Mouse (Mus musculus): ENCODE measurements around the gene Tmem222.
A peak's percentile ranks its signal among the peaks of the same experiment; 100 is the strongest.

Gene Tmem222

DNA sequence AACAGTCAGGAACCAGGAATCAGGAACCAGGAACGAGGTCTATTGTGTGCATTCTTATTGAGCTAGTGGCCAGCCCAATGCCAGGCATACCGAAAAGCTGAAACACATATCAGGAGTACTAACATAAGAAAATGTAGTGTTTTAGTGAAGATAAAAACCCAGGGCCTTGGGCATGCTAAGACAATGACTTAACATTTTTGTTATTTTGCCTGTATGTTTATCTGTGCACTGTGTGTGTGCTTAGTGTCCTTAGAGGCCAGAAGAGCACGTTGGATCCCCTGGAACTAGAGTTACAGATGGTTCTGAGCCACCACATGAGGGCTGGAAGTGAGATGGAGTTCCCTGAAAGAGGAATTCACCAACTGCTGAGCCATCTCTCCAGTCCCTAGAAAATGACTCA is 7.7 kb upstream of the Tmem222 start:
- DNase-seq (ENCODE audit: low spot score in 2 of 2), result no peak

DNA sequence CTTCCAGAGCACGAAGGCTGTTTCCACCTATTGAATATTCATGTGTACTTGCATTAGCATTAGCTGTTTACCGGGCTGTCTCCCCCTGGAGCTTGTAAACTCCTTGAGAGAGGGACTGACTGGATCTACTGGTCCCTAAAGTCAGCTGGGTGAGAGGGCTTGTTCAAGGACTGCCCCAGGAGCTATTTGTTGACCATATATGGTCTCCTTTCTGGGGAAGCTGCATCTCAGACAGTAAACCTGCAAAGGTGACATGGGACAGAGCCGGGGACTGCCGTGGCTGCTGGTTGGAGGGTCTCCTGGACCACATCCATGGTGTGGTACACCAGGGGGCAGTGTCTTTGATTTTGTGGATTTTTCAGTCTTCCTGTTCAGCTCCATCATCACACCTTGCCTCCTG is 5.1 kb upstream of the Tmem222 start:
- no peak for DNase-seq (ENCODE audit: low spot score in 2 of 2)

DNA sequence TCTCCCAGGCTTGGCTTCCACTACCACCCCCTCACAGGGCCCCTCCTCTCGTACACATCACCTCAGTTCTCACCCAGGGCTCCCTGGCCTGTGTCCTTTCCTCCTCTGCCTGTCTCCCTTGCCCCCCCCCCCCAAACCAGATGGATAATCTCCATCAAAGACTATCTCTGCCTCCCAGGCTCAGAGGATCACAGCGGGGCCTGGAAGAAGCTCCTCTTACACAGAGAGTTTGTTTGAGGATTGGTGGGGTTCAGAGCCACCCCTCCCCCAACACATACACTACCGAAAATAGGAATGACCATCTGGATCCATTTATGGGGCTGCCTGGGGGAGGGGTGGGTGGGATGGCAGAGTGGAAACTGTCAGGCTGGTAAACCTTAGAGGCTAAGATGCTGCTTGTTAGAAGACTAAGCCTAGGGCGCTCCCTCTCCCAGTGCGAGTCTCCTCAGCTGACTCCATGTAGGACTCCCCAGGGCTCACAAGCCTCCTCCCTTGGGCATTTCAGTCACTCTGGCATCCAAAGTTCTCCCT is 4.4 kb upstream of the Tmem222 start:
- DNase-seq (ENCODE audit: low spot score in 2 of 2), result no peak

GRCm38 (mm10) chr4:133281513-133281912 is 3.9 kb upstream of the Tmem222 start:
- DNase-seq (ENCODE audit: low spot score in 2 of 2), result no peak

GRCm38 (mm10) chr4:133278482-133278881 is 890 bp upstream of the Tmem222 start:
- no peak for DNase-seq (ENCODE audit: low spot score in 2 of 2)

- DNase-seq (ENCODE audit: low spot score in 2 of 2), result no peak
Observed at GRCm38 (mm10) chr4:133278067-133278466, 475 bp upstream of the Tmem222 start.

DNA sequence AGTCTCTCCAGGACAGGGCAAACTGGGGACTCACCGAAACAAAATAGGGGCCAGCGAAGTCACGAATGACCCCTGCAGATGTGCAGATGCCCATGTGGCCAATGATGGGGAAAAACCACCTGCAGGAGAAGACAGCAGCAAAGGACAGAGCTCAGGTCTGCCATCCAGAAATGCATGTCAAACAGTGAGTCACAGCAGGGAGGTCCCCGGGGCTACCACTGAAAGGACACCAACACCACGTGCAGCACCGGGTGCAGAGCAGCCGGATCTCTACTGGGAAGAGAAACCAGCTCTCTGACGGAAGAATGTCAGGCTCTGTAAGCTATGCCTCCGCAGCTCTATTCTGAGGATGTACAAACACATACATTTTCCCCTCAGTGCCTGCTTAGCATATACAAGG is 6.7 kb downstream of the Tmem222 start:
- no peak for DNase-seq (ENCODE audit: low spot score in 2 of 2)

- DNase-seq (ENCODE audit: low spot score in 2 of 2), result no peak
Observed at GRCm38 (mm10) chr4:133269596-133269995, 8.0 kb downstream of the Tmem222 start.

- no peak for DNase-seq (ENCODE audit: low spot score in 2 of 2)
Observed at GRCm38 (mm10) chr4:133268931-133269330, 8.7 kb downstream of the Tmem222 start.

DNA sequence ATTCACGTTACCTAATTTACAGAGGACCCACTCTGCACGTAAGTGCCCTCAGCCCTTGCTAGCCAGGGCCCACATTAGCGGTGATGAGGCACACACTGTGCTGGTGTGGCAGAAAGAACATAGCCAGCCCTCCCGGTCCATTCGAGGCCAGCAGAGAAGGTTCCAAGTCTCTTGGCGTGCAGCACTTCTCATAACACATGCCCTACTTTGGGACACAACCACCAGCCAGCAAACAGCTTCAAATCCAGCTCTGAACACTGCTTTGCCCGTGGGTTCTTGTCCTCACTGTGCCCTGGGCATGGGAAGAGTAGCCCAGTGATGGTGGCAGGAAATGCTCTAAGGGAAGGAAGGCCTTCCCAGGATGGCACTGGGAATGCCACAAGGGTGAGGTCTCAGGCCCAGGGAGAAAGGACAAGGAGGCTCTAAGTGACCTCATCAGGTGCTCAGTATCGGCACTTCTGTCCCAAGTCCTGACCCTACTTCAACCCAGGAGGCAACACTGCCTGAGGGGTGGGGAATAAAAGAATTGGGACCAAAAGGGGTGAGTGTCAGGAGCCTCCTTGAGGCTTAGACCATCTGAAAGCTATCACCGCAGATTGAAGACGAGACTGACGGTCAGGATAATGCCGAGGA is 11.2 kb downstream of the Tmem222 start:
- DNase-seq (ENCODE audit: low spot score in 2 of 2), result no peak

DNA sequence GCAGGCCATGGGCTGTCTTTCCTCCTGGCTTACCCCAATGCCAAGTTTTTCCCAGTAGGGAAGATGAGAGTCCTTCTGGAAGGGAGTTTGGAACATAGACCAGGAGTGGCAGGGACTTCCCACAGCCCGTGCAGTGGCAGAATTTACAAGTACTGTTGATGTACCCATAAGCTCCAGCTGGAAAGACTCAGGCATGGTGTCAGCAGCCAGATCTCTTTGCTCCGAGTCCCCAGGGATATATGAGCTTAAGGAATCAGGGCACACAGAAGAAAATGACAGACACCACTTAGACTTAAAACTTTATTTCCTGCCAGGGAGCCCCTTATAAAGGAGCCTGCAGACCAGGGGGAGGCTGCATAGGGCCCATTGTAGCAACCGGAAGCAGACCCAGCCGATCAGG is 11.8 kb downstream of the Tmem222 start:
- DNase-seq (ENCODE audit: low spot score in 2 of 2), result no peak

DNA sequence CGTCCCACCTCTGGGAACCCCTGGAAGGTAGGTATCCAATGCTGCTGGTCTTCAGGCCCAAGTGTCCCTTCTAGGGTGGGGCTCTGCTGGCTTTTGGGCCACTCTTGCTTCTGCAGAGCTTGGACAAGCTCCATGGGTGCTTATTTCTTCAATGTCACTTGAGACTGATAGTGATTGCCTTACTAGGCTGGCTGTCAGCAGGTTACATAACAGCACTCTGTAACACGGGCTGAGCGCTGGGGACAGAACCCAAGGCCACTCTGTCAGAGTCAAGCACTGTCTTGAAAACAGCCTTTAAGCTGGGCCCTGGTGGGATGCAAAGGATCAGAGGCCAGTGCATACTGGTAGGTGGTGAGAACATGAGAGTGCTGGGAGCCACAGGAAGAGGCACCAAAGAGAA is 12.3 kb downstream of the Tmem222 start:
- DNase-seq (ENCODE audit: low spot score in 2 of 2), result no peak

GRCm38 (mm10) chr4:133264559-133264958 is 13.0 kb downstream of the Tmem222 start:
- no peak for DNase-seq (ENCODE audit: low spot score in 2 of 2)

DNA sequence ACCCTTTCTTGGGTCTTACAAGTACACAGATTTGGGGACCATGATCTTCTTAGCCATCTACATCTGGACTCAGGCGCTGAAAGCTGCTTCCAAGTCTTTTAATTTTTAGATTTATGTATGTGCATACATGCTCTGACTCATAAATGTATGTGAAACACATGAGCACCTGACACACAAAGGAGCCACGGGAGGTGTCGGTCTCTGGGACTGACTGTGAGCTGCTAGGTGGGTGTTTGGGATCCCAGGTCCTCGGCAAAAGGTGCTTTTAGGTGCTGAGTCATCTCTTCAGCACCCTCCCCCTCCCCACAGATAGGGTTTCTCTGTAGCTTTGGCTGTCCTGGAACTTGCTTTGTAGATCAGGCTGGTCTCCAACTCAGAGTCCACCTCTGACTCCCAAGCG is 13.8 kb downstream of the Tmem222 start:
- no peak for DNase-seq (ENCODE audit: low spot score in 2 of 2)

DNA sequence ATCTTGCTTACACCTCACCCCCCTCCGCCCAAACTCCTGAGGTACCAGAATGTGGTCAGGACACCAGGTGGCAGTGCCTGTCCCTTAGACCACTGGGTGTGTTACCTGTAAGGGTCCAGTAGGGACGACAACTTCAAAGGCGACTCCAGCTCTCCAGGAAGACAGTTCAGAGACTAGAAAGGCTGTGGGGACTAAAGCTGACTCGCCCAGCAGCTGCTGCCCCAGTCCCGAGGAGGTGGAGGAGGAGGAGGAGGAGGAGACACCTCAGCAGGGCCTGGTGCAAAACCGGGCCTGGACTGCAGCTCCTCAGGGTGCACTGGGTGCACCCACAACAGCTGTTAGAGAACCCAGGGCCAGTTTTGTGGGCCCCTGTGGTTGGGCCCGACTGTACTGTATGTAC is 14.7 kb downstream of the Tmem222 start, which contains the start of gene Sytl1:
TSS of gene Sytl1 (minus strand) at position 232 of the 400 bp plus-strand sequence.
- DNase-seq (ENCODE audit: low spot score in 2 of 2), result no peak

DNA sequence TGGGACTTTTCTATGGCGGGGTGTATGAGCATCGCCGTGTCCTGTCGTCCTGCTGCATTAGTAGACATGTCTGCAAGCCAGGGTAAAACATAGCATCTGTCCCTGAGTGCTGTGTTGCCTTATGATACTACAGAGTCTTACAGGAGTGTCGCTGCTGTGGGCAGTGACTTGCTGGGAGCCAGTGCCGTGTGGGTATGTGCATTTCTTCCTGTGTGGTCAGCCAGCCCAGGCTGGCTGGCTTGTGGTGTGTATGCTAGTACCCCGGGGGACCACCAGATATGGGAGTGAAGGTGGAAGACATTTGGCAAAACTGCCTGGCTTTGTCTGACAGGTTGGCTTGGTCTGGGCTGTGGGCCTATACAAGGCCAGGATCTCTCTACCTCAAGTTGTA is 15.2 kb downstream of the Tmem222 start:
- no peak for DNase-seq (ENCODE audit: low spot score in 2 of 2)

DNA sequence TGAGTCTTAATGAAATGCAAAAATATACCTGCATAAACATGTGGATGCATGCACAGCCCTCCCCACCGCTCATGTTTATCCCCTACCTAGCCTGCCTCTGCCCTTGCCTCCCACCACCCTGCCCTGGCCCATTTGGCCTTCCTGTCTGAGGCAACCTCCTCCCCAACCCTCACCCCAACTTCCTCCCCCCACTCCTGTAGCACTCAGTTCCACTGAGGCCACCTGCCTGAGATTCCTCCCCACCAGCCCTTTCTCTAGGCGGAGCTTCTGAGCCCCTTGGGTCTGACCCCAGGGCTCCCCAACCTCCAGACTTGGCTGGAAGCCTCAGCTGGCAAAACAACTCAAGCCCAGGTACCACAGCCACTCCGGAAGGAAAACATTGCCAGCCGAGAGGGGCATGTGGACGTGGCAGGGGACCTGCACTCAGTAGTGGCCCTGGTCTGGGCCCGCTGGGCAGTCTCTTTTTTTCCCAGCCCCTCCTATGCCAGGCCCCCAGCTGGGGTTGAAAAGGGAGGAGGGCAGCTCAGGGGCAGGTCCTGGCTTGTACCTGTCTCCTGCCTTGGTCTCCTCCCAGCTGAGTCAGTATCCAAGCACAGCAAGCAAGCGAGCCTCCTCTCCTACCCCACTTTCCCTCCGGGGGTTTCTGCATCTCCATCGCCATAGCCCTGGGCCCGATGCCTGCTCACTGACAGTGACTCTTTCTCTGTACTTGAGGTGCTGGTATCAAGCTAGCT is 15.8 kb downstream of the Tmem222 start:
- peak in 1 of 2 experiments; percentile 65 for DNase-seq (ENCODE audit: low spot score in 2 of 2)

DNA sequence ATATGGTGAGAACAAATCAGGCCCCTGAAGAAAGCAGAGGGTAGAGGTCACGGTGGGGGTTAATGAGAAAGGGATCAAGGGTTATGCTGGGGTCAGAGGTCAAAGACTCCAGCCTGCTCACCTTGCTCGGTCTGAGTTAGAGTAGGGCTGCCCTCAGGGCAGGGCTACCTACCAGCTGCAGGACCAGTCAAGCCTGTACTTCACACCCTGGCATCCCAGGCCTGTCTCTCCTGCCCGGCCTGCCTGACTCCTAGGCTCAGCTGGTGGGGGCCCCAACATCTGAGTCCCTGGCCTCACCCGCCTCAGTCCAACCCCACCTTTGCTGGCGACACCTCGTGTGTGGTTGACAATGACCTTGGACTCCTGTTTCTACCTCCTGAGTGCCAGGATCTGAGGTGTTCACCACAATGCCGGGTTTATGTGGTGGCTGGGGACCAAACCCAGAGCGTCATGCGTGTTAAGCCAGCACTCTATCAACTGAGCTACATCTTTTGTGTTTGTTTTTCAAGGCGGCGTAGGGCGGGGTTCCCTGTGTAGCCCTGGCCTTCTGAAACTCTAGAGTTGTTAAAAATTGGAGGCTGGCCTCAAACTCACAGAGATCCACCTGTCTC is 19.7 kb downstream of the Tmem222 start:
- DNase-seq (ENCODE audit: low spot score in 2 of 2), result peak; percentile 59 to 68

- no peak for DNase-seq (ENCODE audit: low spot score in 2 of 2)
Observed at GRCm38 (mm10) chr4:133257230-133257629, 20.4 kb downstream of the Tmem222 start.

- no peak for DNase-seq (ENCODE audit: low spot score in 2 of 2)
Observed at GRCm38 (mm10) chr4:133256820-133257219, 20.8 kb downstream of the Tmem222 start.

DNA sequence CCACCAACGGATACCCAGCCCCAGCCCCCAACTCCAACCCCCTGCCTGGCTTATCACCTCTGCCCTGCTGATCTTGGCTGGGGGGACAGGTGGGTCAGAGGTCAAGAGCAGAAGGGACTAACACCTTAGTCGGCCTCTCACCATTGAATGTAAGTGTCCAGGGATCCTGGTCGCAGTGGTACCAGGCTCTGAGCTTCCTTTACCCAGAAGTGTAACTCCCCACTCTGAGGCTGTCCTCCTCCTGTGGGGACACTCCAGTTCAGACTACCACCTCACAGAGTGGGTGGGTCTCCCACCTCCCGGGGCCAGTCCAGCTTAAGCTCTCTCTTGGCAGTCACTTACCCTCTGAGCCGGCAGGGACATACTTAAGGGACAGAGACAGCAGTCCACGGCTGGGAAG is 22.2 kb downstream of the Tmem222 start:
- no peak for DNase-seq (ENCODE audit: low spot score in 2 of 2)

- DNase-seq (ENCODE audit: low spot score in 2 of 2), result no peak
Observed at GRCm38 (mm10) chr4:133253412-133253811, 24.2 kb downstream of the Tmem222 start.

DNA sequence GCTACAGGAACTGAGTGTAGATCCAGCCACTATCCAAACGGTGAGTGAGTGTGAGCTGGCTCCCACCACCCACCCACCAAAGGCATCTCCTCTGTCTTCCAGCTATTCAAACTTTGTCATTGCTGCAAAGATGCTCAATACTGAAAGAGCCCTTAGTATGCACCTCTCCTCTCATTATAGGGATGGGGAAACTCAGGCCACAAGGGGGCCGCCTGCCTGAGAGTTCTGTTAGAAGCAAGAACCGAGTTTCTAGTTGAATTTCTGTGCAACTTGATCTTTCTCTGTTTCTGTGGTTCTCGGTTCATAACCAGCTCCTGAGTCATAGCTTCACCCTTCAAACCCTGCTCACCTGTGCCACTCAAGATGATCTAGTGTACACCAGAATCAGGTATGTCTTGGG is 25.5 kb downstream of the Tmem222 start:
- DNase-seq (ENCODE audit: low spot score in 2 of 2), result no peak

Data from urinary bladder, adult 18-20 months (tissue).